Mouse (Mus musculus) kidney, adult 2 months (tissue): ENCODE results near the gene Gimap1. TPM values are rescaled to one million over a fixed set of nuclear protein-coding genes. Genes with fewer than 3 reads are reported as not detected.

Source experiments
- DNase-seq: peaks from one replicate; pipeline ENCODE4 v3.0.0; 2021
- H3K27ac ChIP-seq: fragments of 200-500 bp; 2 replicates; pipeline ENCODE4 v1.5.1; 2012; ENCODE audit warnings: low read depth, low read length, control low read depth, inconsistent platforms; ENCODE audit not compliant: insufficient read depth
- H3K27me3 ChIP-seq: fragments of 200-500 bp; replicated peaks from 2 replicates; pipeline ENCODE4 v1.6.1; 2012; ENCODE audit warnings: mild to moderate bottlenecking, moderate library complexity, low read length, inconsistent platforms; ENCODE audit not compliant: control insufficient read depth, insufficient read depth
- H3K36me3 ChIP-seq: fragments of 200-500 bp; 2 replicates; pipeline ENCODE4 v1.6.1; 2012; ENCODE audit warnings: mild to moderate bottlenecking, moderate library complexity, low read length, inconsistent platforms; ENCODE audit not compliant: control insufficient read depth, insufficient read depth
- H3K4me1 ChIP-seq: fragments of 200-500 bp; 2 replicates; pipeline ENCODE4 v1.6.1; 2011; ENCODE audit warnings: low read length; ENCODE audit not compliant: control insufficient read depth, insufficient read depth
- H3K4me3 ChIP-seq: fragments of 200-500 bp; 2 replicates; pipeline ENCODE4 v1.5.1; 2011; ENCODE audit warnings: mild to moderate bottlenecking, low read depth, low read length, control low read depth; ENCODE audit not compliant: insufficient read depth
- CTCF ChIP-seq: fragments of 200-500 bp; conservative IDR thresholded peaks from 2 replicates; pipeline ENCODE4 v1.5.1; 2011; ENCODE audit warnings: low read depth, mild to moderate bottlenecking, control low read depth, low read length, moderate library complexity, mixed read lengths; ENCODE audit not compliant: insufficient read depth, insufficient read length
- POLR2A ChIP-seq: fragments of 200-500 bp; IDR thresholded peaks from one replicate; pipeline ENCODE4 v1.6.1; 2011; ENCODE audit warnings: low read depth, low read length, control low read depth
- WGBS: fragments of 180-500 bp; shearing (Covaris S2); methylation state at CpG from one replicate; pipeline ENCODE4 v1.1.7; 2018; 5-methylcytosine and 5-hydroxymethylcytosine counted together
- polyA plus RNA-seq: library from polyadenylated mRNA; depleted of rRNA; stranded (reverse); fragments of >200 nt; gene quantifications from 2 replicates; pipeline ENCODE4 v1.2.3, GENCODE M21; 2012

Gene Gimap1
- polyA plus RNA-seq, 1 experiment, result 10.0 TPM

- peak overlapping the region; percentile 47 for H3K4me3 ChIP-seq
- TF ChIP-seq CTCF, result no peak
- TF ChIP-seq POLR2A, result no peak
- H3K4me1 ChIP-seq, result no peaks in the 10 kb centered on the region
- H3K36me3 ChIP-seq, result no peaks in the 10 kb centered on the region
- peak; percentile 64 for DNase-seq
- WGBS, result 65% methylated on average over 7 of the region's 7 CpGs
- H3K27me3 ChIP-seq, result no peaks in the 10 kb centered on the region
- peak overlapping the region; percentile 87 for H3K27ac ChIP-seq
Measured at GRCm38 (mm10) chr6:48747091-48747966, 8.5 kb downstream of the Gimap1 start.

- DNase-seq, result no peak
- 64% methylated on average over 7 of the region's 7 CpGs for WGBS
- Histone ChIP-seq H3K27me3 (no peaks in the 10 kb centered on the region), H3K4me1 (no peaks in the 10 kb centered on the region), H3K27ac (no peak overlapping the region), H3K4me3 (no peak overlapping the region), H3K36me3 (no peaks in the 10 kb centered on the region)
- TF ChIP-seq POLR2A (no peak), CTCF (no peak)
Measured at GRCm38 (mm10) chr6:48763567-48764270, 24.9 kb downstream of the Gimap1 start.

DNA sequence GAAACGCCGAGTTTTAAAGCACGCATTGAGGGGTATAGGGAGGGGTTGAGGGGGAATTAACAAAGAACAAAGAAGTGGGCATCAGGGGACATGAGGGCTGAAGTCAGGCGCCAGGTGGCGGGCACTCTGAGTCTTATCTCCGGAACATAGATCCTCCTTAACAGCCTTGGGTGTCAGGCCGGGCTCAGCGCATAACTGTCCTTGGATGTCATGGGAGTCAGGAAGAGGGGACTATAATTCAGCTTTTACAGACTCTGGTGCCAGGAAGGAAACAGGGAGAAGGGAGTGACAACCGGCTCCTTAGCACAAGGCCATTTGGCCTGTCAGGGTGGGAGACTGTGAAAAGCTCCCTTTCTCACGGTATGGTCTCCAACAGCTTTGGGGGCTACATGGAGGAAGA is 25.6 kb downstream of the Gimap1 start:
- peak; percentile 55 for DNase-seq
- no peaks in the 10 kb centered on the region for H3K27me3 ChIP-seq
- no peaks in the 10 kb centered on the region for H3K36me3 ChIP-seq
- no peaks in the 10 kb centered on the region for H3K4me1 ChIP-seq
- WGBS, result 83% methylated on average over 10 of the region's 10 CpGs
- TF ChIP-seq POLR2A, result no peak
- TF ChIP-seq CTCF, result no peak
- no peak overlapping the region for H3K27ac ChIP-seq
- H3K4me3 ChIP-seq, result no peak overlapping the region

GRCm38 (mm10) chr6:48768178-48768869 is 29.5 kb downstream of the Gimap1 start:
- no peaks in the 10 kb centered on the region for H3K4me1 ChIP-seq
- no peaks in the 10 kb centered on the region for H3K27me3 ChIP-seq
- no peak overlapping the region for H3K4me3 ChIP-seq
- 67% methylated on average over 9 of the region's 9 CpGs for WGBS
- no peaks in the 10 kb centered on the region for H3K36me3 ChIP-seq
- TF ChIP-seq CTCF, result no peak
- no peak overlapping the region for H3K27ac ChIP-seq
- no peak for DNase-seq

DNA sequence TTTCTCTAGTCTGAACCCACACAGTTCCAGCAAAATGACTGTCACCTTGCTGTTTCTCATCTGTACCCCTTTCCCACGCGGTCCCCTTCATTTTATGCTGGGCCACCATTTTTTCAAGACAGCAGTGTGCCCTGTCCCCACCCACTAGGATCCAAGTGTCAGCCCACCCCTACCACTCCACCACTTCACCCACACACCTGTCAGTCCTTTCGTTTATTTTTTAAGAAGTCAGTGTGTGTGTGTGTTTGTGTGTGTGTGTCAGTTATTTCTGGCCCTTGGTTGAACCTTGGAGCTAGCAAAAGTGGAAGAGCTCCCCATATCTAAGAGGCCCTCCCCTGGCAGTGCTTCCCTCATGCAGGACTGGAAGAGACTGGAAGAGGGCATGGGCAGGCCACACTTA is 30.1 kb downstream of the Gimap1 start:
- TF ChIP-seq POLR2A, result no peak
- TF ChIP-seq CTCF, result no peak
- 88% methylated on average over 3 of the region's 3 CpGs for WGBS
- H3K27ac ChIP-seq, result no peak overlapping the region
- no peaks in the 10 kb centered on the region for H3K4me1 ChIP-seq
- DNase-seq, result no peak
- H3K27me3 ChIP-seq, result no peaks in the 10 kb centered on the region
- no peaks in the 10 kb centered on the region for H3K36me3 ChIP-seq
- H3K4me3 ChIP-seq, result no peak overlapping the region

DNA sequence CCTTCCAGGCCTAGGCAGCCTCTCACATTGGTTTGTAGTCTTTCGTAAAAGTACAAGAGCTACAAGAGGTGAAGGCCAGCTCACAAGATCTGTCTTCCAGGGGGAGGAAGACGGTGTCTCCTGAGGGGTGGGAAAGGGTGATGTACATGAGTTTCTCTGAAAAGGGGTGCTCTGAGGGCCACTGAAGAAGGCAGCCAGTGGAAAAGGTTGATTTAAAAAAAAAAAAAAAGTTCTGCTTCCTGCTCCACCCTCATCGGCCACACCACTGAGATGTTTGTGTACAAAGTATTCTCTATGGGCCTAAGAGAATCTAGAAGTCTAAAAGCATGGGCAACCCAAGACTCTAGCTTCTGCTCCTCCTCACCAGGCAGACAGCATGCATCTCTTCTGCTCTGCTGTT is 31.8 kb downstream of the Gimap1 start, which contains the start of gene Gimap3:
Gene Gimap3, minus strand, starts transcription at position 156 of the 400 bp plus-strand sequence.
- H3K27ac ChIP-seq, result peak within 1 kb of the TSS; percentile 16; the same call in 1 of the 2 replicates
- WGBS, result 86% methylated on average over 3 of the region's 3 CpGs
- no peak for DNase-seq
- no peaks in the 10 kb centered on the region for H3K36me3 ChIP-seq
- H3K27me3 ChIP-seq, result no peaks in the 10 kb centered on the region
- no peak within 1 kb of the TSS for H3K4me3 ChIP-seq
- no peaks in the 10 kb centered on the region for H3K4me1 ChIP-seq
- TF ChIP-seq CTCF (no peak), POLR2A (no peak)

DNA sequence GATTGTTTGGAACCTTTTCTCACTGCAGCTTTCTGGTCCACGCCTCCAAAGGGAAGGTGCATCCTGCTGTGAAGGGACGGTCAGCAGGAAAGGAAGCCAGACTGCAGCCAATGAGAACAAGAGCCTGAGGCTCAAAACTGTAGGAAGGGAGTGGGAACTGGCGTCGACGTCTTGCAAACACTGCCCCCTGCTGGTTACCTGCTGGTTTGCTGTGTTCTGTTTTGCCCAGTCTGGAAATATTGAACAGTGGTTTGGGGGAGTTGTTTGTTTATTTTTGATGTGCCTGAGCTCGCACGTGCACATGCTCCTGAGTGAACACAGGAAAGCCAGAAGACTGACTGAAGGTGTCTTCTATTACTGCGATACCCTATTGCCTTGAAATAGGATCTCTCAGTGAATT is 33.2 kb downstream of the Gimap1 start:
- TF ChIP-seq CTCF, result peak; percentile 95
- no peak for TF ChIP-seq POLR2A
- no peaks in the 10 kb centered on the region for H3K36me3 ChIP-seq
- WGBS, result 1% methylated on average over 8 of the region's 8 CpGs
- no peaks in the 10 kb centered on the region for H3K4me1 ChIP-seq
- no peak overlapping the region for H3K4me3 ChIP-seq
- H3K27me3 ChIP-seq, result no peaks in the 10 kb centered on the region
- no peak overlapping the region for H3K27ac ChIP-seq
- peak; percentile 92 for DNase-seq
